Mouse (Mus musculus): ENCODE data around the gene Dusp22.

Gene Dusp22

GRCm38 (mm10) chr13:30760374-30761090 is 100.7 kb downstream of the Dusp22 start:
- TF ChIP-seq GATA4 (IDR thresholded peaks at IDR 0.05; ENCODE audit: insufficient replicate concordance, low read length) = no peak

Measured in liver, adult (tissue).